Mouse (Mus musculus) liver, postnatal 0 days (tissue): ENCODE measurements around the gene Insm2.

ENCODE experiments used
- CTCF ChIP-seq: sonication (generic); IDR thresholded peaks from 2 replicates; pipeline ENCODE4 v1.5.1; 2016; ENCODE audit warnings: antibody characterized with exemption, low read depth
- EP300 ChIP-seq: IDR thresholded peaks from 2 replicates; pipeline ENCODE4 v1.6.1; 2016; ENCODE audit warnings: antibody characterized with exemption, low read depth, mild to moderate bottlenecking

- TF ChIP-seq EP300: no peak
- no peak for TF ChIP-seq CTCF
Observed at GRCm38 (mm10) chr12:55623254-55623653, 24.0 kb downstream of the Insm2 start.
